ENCODE assay signal across 13 mouse cellular contexts in the genomic region with DNA sequence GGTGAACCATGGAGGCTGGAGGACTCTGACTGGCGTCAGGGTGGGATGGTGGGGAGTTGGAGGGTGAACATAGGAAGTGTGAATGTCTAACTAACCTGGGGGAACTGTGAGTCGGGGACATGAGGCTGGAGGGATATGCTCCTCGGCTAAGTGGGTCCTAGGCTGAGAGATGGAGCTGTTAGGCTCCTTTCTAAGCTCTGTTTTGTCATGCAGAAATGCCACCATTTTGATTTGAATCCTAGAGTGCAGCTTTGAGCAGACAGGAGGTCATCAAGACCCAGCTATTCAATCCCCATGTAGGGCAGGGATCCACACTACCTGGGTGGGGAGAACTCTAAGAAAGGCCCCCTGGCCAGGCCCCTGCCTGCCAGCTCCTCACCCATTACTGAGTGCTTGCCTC.
DNase-seq lines count a peak whose midpoint lies in the region; ATAC-seq lines count a peak whose summit lies in the region.
"Had no signal": no experiment of that assay in that cellular context is flagged by ENCODE, and none has a peak within 500 bp of the region (broad histone marks: within the 10 kb centered on the region; RNA-seq: fewer than 3 reads in every experiment).

No protein-coding gene starts in this region.

- ATAC-seq in neural tube, embryonic 11.5 days (ENCODE audit: insufficient read depth, low FRiP score, low TSS enrichment) = no peak
- ATAC-seq in forebrain, embryonic 14.5 days = no peak
- ATAC-seq in hindbrain, embryonic 16.5 days = no peak
- ATAC-seq in kidney, embryonic 14.5 days (ENCODE audit: low FRiP score, low TSS enrichment) = no peak
- ATAC-seq: inflammation-experienced regulatory T-cells, adult 6 months had no signal

- no peak overlapping the region for H3K9ac ChIP-seq in neural tube, embryonic 11.5 days (ENCODE audit: low read length)
- H3K9ac ChIP-seq in forebrain, embryonic 14.5 days (ENCODE audit: low read length) = no peak overlapping the region
- 0 out of 2 replicates have a peak overlapping the region, but pooled peaks have one; percentile 20 for H3K9ac ChIP-seq in hindbrain, embryonic 16.5 days (ENCODE audit: low read depth, low read length)
- no peak overlapping the region for H3K9ac ChIP-seq in kidney, embryonic 14.5 days (ENCODE audit: low read depth, low read length)
- H3K9ac ChIP-seq: heart, embryonic 15.5 days; limb, embryonic 15.5 days had no signal

- no peak overlapping the region for H3K4me2 ChIP-seq in neural tube, embryonic 11.5 days (ENCODE audit: low read depth)
- H3K4me2 ChIP-seq in forebrain, embryonic 14.5 days (ENCODE audit: low read length) = no peak overlapping the region
- no peak overlapping the region for H3K4me2 ChIP-seq in hindbrain, embryonic 16.5 days (ENCODE audit: low read length)
- no peak overlapping the region for H3K4me2 ChIP-seq in kidney, embryonic 14.5 days (replicated peaks; ENCODE audit: low read depth, low read length)
- H3K4me2 ChIP-seq: heart, embryonic 15.5 days; limb, embryonic 15.5 days had no signal

- peaks cover 9% of the 10 kb centered on the region for H3K4me1 ChIP-seq in neural tube, embryonic 11.5 days (ENCODE audit: control insufficient read depth, insufficient read depth, low read length)
- H3K4me1 ChIP-seq in forebrain, embryonic 14.5 days (ENCODE audit: control insufficient read depth, insufficient read depth, low read length) = peaks cover 29% of the 10 kb centered on the region
- H3K4me1 ChIP-seq in hindbrain, embryonic 16.5 days (ENCODE audit: control insufficient read depth, insufficient read depth, low read depth, low read length) = peaks cover 31% of the 10 kb centered on the region
- H3K4me1 ChIP-seq in kidney, embryonic 14.5 days (ENCODE audit: control insufficient read depth, insufficient read depth, low read length) = peaks cover 5% of the 10 kb centered on the region; the same call in 1 of the 2 replicates
- H3K4me1 ChIP-seq: heart, embryonic 15.5 days had no signal

- H3K27ac ChIP-seq in neural tube, embryonic 11.5 days (ENCODE audit: low read depth, low read length) = 0 out of 2 replicates have a peak overlapping the region, but pooled peaks have one; percentile 42
- H3K27ac ChIP-seq in forebrain, embryonic 14.5 days (ENCODE audit: low read depth, low read length) = peak overlapping the region; percentile 58; the same call in 1 of the 2 replicates
- H3K27ac ChIP-seq in hindbrain, embryonic 16.5 days (ENCODE audit: low read depth, low read length) = peak overlapping the region; percentile 37
- H3K27ac ChIP-seq in kidney, embryonic 14.5 days (ENCODE audit: low read depth, low read length) = no peak overlapping the region
- H3K27ac ChIP-seq: heart, embryonic 15.5 days; limb, embryonic 15.5 days had no signal

- H3K9me3 ChIP-seq in neural tube, embryonic 11.5 days (ENCODE audit: control insufficient read depth, low read length) = no peaks in the 10 kb centered on the region
- no peaks in the 10 kb centered on the region for H3K9me3 ChIP-seq in forebrain, embryonic 14.5 days (replicated peaks; ENCODE audit: control insufficient read depth, low read length)
- H3K9me3 ChIP-seq in hindbrain, embryonic 16.5 days (ENCODE audit: control insufficient read depth, low read length) = no peaks in the 10 kb centered on the region
- H3K9me3 ChIP-seq in kidney, embryonic 14.5 days (ENCODE audit: control insufficient read depth, low read length) = no peaks in the 10 kb centered on the region
- H3K9me3 ChIP-seq: heart, embryonic 15.5 days; limb, embryonic 15.5 days had no signal

- H3K27me3 ChIP-seq in neural tube, embryonic 11.5 days (ENCODE audit: control insufficient read depth, insufficient read depth, low read length) = peaks cover 3% of the 10 kb centered on the region; the same call in 1 of the 2 replicates
- no peaks in the 10 kb centered on the region; the same call in 1 of the 2 replicates for H3K27me3 ChIP-seq in forebrain, embryonic 14.5 days (replicated peaks; ENCODE audit: control insufficient read depth, insufficient read depth, low read length)
- H3K27me3 ChIP-seq in hindbrain, embryonic 16.5 days (replicated peaks; ENCODE audit: control insufficient read depth, insufficient read depth, low read length) = no peaks in the 10 kb centered on the region
- H3K27me3 ChIP-seq in kidney, embryonic 14.5 days (ENCODE audit: control insufficient read depth, insufficient read depth, low read length) = peaks cover 3% of the 10 kb centered on the region

- WGBS in neural tube, embryonic 11.5 days = 61% methylated on average over 3 of the region's 3 CpGs
- WGBS in forebrain, embryonic 14.5 days = 50% methylated on average over 3 of the region's 3 CpGs
- 46% methylated on average over 3 of the region's 3 CpGs for WGBS in hindbrain, embryonic 16.5 days
- WGBS in kidney, embryonic 14.5 days = 39% methylated on average over 3 of the region's 3 CpGs

- H3K4me3 ChIP-seq in neural tube, embryonic 11.5 days (ENCODE audit: low read depth, low read length) = no peak overlapping the region
- H3K4me3 ChIP-seq in forebrain, embryonic 14.5 days (ENCODE audit: low read depth, low read length) = no peak overlapping the region
- H3K4me3 ChIP-seq in hindbrain, embryonic 16.5 days (ENCODE audit: low read length) = no peak overlapping the region
- H3K4me3 ChIP-seq in kidney, embryonic 14.5 days (ENCODE audit: low read length) = no peak overlapping the region
- H3K4me3 ChIP-seq: heart, embryonic 15.5 days; limb, embryonic 15.5 days had no signal

- H3K36me3 ChIP-seq in neural tube, embryonic 11.5 days (ENCODE audit: control insufficient read depth, insufficient read depth, low read length) = no peaks in the 10 kb centered on the region
- H3K36me3 ChIP-seq in forebrain, embryonic 14.5 days (ENCODE audit: control insufficient read depth, insufficient read depth, low read length) = no peaks in the 10 kb centered on the region
- no peaks in the 10 kb centered on the region for H3K36me3 ChIP-seq in hindbrain, embryonic 16.5 days (ENCODE audit: control insufficient read depth, insufficient read depth, low read length)
- no peaks in the 10 kb centered on the region for H3K36me3 ChIP-seq in kidney, embryonic 14.5 days (ENCODE audit: control insufficient read depth, insufficient read depth, low read length)
- H3K36me3 ChIP-seq: heart, embryonic 15.5 days; limb, embryonic 15.5 days had no signal

- DNase-seq in neural tube, embryonic 11.5 days (ENCODE audit: low spot score) = no peak
- no peak for DNase-seq in neural tube, embryonic 10.5 days (ENCODE audit: extremely low spot score, low spot score)
- DNase-seq in forebrain, embryonic 14.5 days (ENCODE audit: low spot score) = no peak
- DNase-seq in frontal cortex, postnatal 25 days (ENCODE audit: low spot score in 2 of 2) = no peak
- DNase-seq in cerebellum, adult 9-10 months = no peak
- DNase-seq: heart, adult 11 months; lung, adult 18-20 months; lung, postnatal 36 days had no signal
